Mouse (Mus musculus): ENCODE measurements at regions not wholly inside any gene's neighbourhood (a gene's known extent, or its start where the extent isn't known, plus 50 kb on each side); places are given as distances from the start of the nearest gene placed in this dataset.

- H3K36me3 ChIP-seq (replicated peaks): no peaks in the 10 kb centered on the region
- WGBS: 93% methylated on average over 14 of the region's 14 CpGs
- ATAC-seq (replicated peaks): no peak
- no peak overlapping the region for H3K9ac ChIP-seq
- H3K27me3 ChIP-seq (replicated peaks): no peaks in the 10 kb centered on the region
- no peak overlapping the region for H3K27ac ChIP-seq
- no peak overlapping the region for H3K4me3 ChIP-seq
- no peak overlapping the region for H3K4me2 ChIP-seq
- H3K9me3 ChIP-seq: no peaks in the 10 kb centered on the region
- H3K4me1 ChIP-seq: 0 out of 2 replicates have a peak, but pooled peaks cover 5% of the 10 kb centered on the region
Observed at GRCm38 (mm10) chr6:101062186-101062585, 228.8 kb downstream of the Ppp4r2 start.

GRCm38 (mm10) chr6:101075753-101076516 lies 242.5 kb downstream of the Ppp4r2 start:
- no peak overlapping the region for H3K4me3 ChIP-seq
- no peak for ATAC-seq (replicated peaks)

GRCm38 (mm10) chr6:101078294-101078693 lies 244.9 kb downstream of the Ppp4r2 start:
- no peak overlapping the region for H3K4me2 ChIP-seq
- no peak overlapping the region for H3K27ac ChIP-seq
- WGBS: 78% methylated on average over 5 of the region's 5 CpGs
- no peak overlapping the region for H3K9ac ChIP-seq
- H3K27me3 ChIP-seq (replicated peaks): no peaks in the 10 kb centered on the region
- peaks cover 5% of the 10 kb centered on the region; the same call in 1 of the 2 replicates for H3K4me1 ChIP-seq
- no peaks in the 10 kb centered on the region for H3K36me3 ChIP-seq (replicated peaks)
- H3K9me3 ChIP-seq: no peaks in the 10 kb centered on the region
- H3K4me3 ChIP-seq: no peak overlapping the region
- ATAC-seq (replicated peaks): no peak

More at GRCm38 (mm10) chr6:101075753-101076516, 242.5 kb downstream of the Ppp4r2 start:
- Histone ChIP-seq H3K4me1 (peaks cover 8% of the 10 kb centered on the region), H3K9ac (no peak overlapping the region), H3K4me2 (no peak overlapping the region), H3K36me3 (replicated peaks) (no peaks in the 10 kb centered on the region), H3K27ac (no peak overlapping the region), H3K27me3 (replicated peaks) (no peaks in the 10 kb centered on the region), H3K9me3 (no peaks in the 10 kb centered on the region)
- 59% methylated on average over 8 of the region's 8 CpGs for WGBS

- no peaks in the 10 kb centered on the region for H3K36me3 ChIP-seq (replicated peaks)
- H3K27me3 ChIP-seq (replicated peaks): no peaks in the 10 kb centered on the region
- H3K4me3 ChIP-seq: no peak overlapping the region
- 71% methylated on average over 7 of the region's 7 CpGs for WGBS
- no peak overlapping the region for H3K4me2 ChIP-seq
- no peak overlapping the region for H3K27ac ChIP-seq
- ATAC-seq (replicated peaks): no peak
- H3K9ac ChIP-seq: no peak overlapping the region
- no peaks in the 10 kb centered on the region for H3K9me3 ChIP-seq
- no peaks in the 10 kb centered on the region for H3K4me1 ChIP-seq
Observed at GRCm38 (mm10) chr6:101083676-101084075, 250.3 kb downstream of the Ppp4r2 start.

- no peaks in the 10 kb centered on the region for H3K36me3 ChIP-seq (replicated peaks)
- no peak overlapping the region for H3K4me3 ChIP-seq
- no peaks in the 10 kb centered on the region for H3K27me3 ChIP-seq (replicated peaks)
- ATAC-seq (replicated peaks): peak; percentile 72
- no peak overlapping the region for H3K9ac ChIP-seq
- 27% methylated on average over 10 of the region's 10 CpGs for WGBS
- 0 out of 2 replicates have a peak, but pooled peaks cover 3% of the 10 kb centered on the region for H3K4me1 ChIP-seq
- no peak overlapping the region for H3K27ac ChIP-seq
- H3K9me3 ChIP-seq: no peaks in the 10 kb centered on the region
- no peak overlapping the region for H3K4me2 ChIP-seq
Observed at GRCm38 (mm10) chr6:101092179-101092578, 258.8 kb downstream of the Ppp4r2 start.

Data from midbrain, embryonic 15.5 days (tissue).